Mouse (Mus musculus) adrenal gland, adult (tissue): ENCODE measurements around the gene Gm10378.
"Not testable (repeated sequence)": the region's sequence is repeated elsewhere in the genome, so short reads cannot be mapped to it uniquely, and the experiment has no call there.

Source experiments
- DNase-seq, 2 experiments: peaks; one replicate each; pipeline ENCODE4 v3.0.0; 2022 to 2023; ENCODE audit warnings: low spot score in 1 of 2; ENCODE audit not compliant: inconsistent age in 2 of 2

Gene Gm10378

GRCm38 (mm10) chr14:42655638-42656037 is at the start of gene Gm10378:
Gene Gm10378 (plus strand): TSS chr14:42655938.
- not testable (repeated sequence) for DNase-seq

DNA sequence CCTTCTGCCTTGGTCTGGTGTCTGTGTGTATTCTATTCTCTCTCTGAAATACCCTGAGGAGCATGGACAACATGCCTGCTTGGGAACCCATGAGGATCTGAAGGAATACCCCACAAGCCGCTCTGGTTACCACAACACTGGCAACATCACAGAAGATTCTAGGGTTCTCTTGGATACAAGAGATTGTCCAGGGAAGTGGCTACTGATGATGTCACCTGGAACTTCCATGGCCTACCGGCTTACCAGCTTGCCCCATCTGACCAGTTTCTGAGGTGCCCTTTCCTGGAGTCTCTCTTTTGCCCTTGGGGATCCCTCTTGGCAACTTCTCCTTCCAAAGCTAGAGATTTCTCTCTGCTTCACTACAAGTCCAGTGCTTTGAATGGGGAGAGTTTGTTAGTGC is 13.9 kb upstream of the Gm10378 start, which contains the start of gene Gm3633:
Gene Gm3633, minus strand, starts transcription at position 101 of the 400 bp plus-strand sequence.
- DNase-seq, result not testable (repeated sequence)
